Mouse (Mus musculus): ENCODE measurements around the gene Tbcd. TPM values are rescaled to one million over a fixed set of nuclear protein-coding genes. Genes with fewer than 3 reads are reported as not detected.

The Tbcd gene
- polyA plus RNA-seq, 1 experiment from 2014 or later, result 21.0 TPM

DNA sequence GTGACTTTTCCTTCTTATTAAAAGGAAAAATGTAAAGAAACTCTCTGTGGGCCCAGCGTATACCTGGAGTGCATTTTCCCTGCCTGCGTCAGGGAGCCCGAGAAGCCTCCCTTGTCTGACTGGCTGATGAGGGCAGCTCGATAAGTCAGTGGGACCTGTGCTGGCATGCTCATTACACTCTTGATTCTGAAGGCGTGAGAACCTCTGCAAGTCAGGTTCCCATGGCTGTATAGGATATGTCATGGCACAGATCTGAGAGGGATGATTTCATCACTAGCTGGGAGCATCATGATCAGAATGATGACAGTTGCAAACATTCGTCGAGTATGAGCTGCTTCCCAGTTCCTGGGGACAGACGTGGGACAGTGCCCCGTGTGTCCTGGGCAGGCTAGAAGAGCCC, 64.2 kb downstream of the Tbcd start:
- H3K4me2 ChIP-seq, result no peak overlapping the region
- H3K36me3 ChIP-seq, result no peaks in the 10 kb centered on the region
- no peaks in the 10 kb centered on the region for H3K27me3 ChIP-seq (replicated peaks)
- no peak for ATAC-seq (ENCODE audit: extremely low read depth, insufficient number of reproducible peaks, low FRiP score, low TSS enrichment)
- peaks cover 18% of the 10 kb centered on the region for H3K4me1 ChIP-seq
- H3K27ac ChIP-seq (replicated peaks), result no peak overlapping the region
- no peak overlapping the region for H3K9ac ChIP-seq
- no peak overlapping the region for H3K4me3 ChIP-seq
- H3K9me3 ChIP-seq, result no peaks in the 10 kb centered on the region
- WGBS, result 86% methylated on average over 9 of the region's 9 CpGs

DNA sequence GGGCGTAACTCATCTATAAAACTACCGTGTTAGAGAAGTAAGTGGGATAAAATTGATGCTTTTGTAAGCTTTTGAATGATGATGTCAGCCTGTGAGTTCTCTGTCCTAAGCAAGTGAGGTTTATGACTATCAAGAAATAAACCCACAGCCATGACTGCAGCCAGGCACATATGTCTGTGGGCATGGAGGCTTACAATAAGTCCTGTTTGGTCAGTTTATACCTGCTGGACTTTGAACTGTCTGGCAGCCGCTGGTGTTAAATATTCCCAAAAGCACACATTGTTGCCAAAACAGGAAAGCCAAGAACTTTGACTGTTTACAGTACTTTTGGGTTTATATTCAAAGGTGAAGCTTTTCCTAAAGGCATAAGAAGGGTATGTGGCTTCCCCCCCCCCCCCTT, 65.2 kb downstream of the Tbcd start:
- no peak overlapping the region for H3K9ac ChIP-seq
- no peaks in the 10 kb centered on the region for H3K27me3 ChIP-seq (replicated peaks)
- H3K4me1 ChIP-seq, result peaks cover 18% of the 10 kb centered on the region
- no peak overlapping the region for H3K4me2 ChIP-seq
- no peaks in the 10 kb centered on the region for H3K36me3 ChIP-seq
- H3K9me3 ChIP-seq, result no peaks in the 10 kb centered on the region
- no peak overlapping the region for H3K27ac ChIP-seq (replicated peaks)
- WGBS, result 86% methylated on average over 3 of the region's 3 CpGs
- ATAC-seq (ENCODE audit: extremely low read depth, insufficient number of reproducible peaks, low FRiP score, low TSS enrichment), result no peak
- no peak overlapping the region for H3K4me3 ChIP-seq

DNA sequence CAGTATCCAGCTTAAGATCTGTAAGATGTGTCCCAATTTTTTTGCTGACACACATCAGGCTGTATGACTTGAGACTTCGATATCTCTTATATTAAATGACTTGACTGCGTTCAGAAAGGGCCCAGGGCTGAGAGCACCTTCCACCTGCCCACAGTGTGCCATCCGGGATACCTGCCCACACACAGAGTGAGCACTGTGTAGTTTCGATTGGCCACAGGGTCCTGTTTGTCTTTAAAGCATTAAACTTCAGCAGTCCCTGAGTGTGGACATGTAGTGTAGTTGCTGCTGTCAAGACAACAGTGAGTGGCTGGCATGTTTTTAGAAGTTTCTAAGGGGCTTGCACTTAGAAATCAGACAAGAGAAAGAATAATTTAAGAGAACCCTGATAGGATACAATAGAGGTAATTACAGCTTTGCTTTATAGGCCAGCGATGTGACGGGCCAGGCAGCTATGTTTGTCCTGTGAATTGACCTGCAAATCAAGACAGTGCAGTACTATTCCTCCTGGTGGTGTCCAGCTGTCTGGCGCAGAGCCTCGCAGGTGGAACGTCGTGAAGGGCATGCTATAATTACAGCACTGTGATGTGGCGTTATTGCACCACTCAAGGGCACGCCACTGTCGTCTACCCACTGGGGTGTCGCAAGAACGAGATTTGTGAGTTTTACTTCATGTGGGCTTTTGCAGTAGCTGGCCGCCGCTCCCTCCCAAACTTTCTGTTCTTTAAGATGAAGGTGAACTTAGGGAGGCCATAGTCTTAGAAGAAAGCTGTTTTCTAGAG, 66.1 kb downstream of the Tbcd start:
- 67% methylated on average over 17 of the region's 17 CpGs for WGBS
- Histone ChIP-seq H3K9ac (no peak overlapping the region), H3K9me3 (no peaks in the 10 kb centered on the region), H3K27ac (replicated peaks) (no peak overlapping the region), H3K4me2 (peak overlapping the region; percentile 4; the same call in 1 of the 2 replicates), H3K4me3 (no peak overlapping the region), H3K36me3 (no peaks in the 10 kb centered on the region), H3K27me3 (replicated peaks) (no peaks in the 10 kb centered on the region), H3K4me1 (peaks cover 18% of the 10 kb centered on the region)
- ATAC-seq (ENCODE audit: extremely low read depth, insufficient number of reproducible peaks, low FRiP score, low TSS enrichment), result no peak

DNA sequence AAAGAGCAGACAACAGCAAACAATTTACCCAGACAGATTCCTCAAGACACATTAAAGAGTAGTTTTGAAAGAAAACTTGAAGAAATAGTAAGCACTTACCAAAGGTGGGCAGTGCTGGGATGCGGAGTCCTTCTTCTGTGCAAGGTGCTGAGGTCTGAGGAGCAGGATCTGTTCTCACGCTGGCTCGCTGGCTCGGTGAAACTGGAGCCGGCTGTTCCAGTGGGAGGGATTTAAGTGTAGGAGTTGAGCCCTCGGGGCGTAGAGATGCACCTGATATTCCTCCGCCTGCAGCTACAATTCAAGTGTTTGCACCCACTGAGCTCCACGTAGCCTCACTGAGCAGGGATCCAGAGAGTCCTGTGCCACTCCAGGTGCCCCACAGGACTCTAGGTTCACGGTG, 67.4 kb downstream of the Tbcd start, which contains the start of gene Zfp750:
Zfp750 (minus strand) TSS at position 203 of the 400 bp plus-strand sequence.
- 46% methylated on average over 10 of the region's 10 CpGs for WGBS
- Histone ChIP-seq H3K4me3 (no peak within 1 kb of the TSS), H3K36me3 (no peaks in the 10 kb centered on the region), H3K27me3 (replicated peaks) (no peaks in the 10 kb centered on the region), H3K9me3 (no peaks in the 10 kb centered on the region), H3K9ac (no peak within 1 kb of the TSS), H3K27ac (replicated peaks) (no peak within 1 kb of the TSS), H3K4me1 (peaks cover 18% of the 10 kb centered on the region), H3K4me2 (peak within 1 kb of the TSS; percentile 4; the same call in 1 of the 2 replicates)
- ATAC-seq (ENCODE audit: extremely low read depth, insufficient number of reproducible peaks, low FRiP score, low TSS enrichment), result no peak

DNA sequence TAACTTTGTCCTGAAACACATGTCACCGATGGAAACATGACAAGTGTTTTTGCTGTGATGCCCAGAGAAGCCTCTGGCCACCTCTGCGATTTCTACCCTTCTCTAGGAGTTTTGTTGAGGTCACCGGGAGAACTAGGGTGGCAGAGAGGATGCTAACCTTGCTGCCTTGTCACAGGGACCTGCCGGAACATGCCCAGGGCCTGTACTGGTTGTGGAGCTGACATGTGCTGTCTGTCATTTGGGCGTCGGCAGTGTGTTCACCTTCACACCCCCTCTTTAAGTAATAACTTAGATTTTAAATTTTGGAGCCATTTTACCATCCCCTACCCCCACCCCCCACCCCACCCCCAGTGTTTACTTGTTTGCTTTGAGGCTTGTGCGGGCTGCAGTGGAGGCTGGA, 68.0 kb downstream of the Tbcd start:
- Histone ChIP-seq H3K36me3 (no peaks in the 10 kb centered on the region), H3K9me3 (no peaks in the 10 kb centered on the region), H3K27me3 (replicated peaks) (no peaks in the 10 kb centered on the region), H3K27ac (replicated peaks) (no peak overlapping the region), H3K4me1 (peaks cover 18% of the 10 kb centered on the region), H3K4me2 (no peak overlapping the region), H3K9ac (no peak overlapping the region), H3K4me3 (no peak overlapping the region)
- 76% methylated on average over 7 of the region's 7 CpGs for WGBS
- no peak for ATAC-seq (ENCODE audit: extremely low read depth, insufficient number of reproducible peaks, low FRiP score, low TSS enrichment)

DNA sequence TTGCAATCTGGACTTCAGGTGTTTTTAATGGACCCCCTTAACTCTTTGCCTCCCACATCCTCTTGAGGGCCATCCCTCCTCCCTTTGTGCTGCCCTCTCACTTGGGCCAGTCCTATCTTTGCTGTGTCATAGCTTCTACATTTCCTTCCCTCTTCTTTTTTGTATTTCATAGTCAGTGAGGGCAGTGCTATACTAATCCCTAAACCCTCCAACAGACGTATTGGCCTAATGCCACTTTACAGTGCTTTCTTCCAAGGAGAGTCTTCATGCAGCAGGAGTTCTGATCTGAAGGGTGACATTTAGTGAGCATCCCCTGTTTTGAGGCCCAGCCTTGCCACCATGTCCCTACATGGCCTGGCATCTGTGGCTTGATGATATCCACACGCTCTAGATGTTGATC, 69.0 kb downstream of the Tbcd start:
- H3K27ac ChIP-seq (replicated peaks), result no peak overlapping the region
- no peak overlapping the region for H3K4me2 ChIP-seq
- ATAC-seq (ENCODE audit: extremely low read depth, insufficient number of reproducible peaks, low FRiP score, low TSS enrichment), result no peak
- no peaks in the 10 kb centered on the region for H3K36me3 ChIP-seq
- H3K9me3 ChIP-seq, result no peaks in the 10 kb centered on the region
- 77% methylated on average over 2 of the region's 2 CpGs for WGBS
- H3K4me3 ChIP-seq, result no peak overlapping the region
- H3K27me3 ChIP-seq (replicated peaks), result no peaks in the 10 kb centered on the region
- H3K9ac ChIP-seq, result no peak overlapping the region
- H3K4me1 ChIP-seq, result peaks cover 18% of the 10 kb centered on the region

DNA sequence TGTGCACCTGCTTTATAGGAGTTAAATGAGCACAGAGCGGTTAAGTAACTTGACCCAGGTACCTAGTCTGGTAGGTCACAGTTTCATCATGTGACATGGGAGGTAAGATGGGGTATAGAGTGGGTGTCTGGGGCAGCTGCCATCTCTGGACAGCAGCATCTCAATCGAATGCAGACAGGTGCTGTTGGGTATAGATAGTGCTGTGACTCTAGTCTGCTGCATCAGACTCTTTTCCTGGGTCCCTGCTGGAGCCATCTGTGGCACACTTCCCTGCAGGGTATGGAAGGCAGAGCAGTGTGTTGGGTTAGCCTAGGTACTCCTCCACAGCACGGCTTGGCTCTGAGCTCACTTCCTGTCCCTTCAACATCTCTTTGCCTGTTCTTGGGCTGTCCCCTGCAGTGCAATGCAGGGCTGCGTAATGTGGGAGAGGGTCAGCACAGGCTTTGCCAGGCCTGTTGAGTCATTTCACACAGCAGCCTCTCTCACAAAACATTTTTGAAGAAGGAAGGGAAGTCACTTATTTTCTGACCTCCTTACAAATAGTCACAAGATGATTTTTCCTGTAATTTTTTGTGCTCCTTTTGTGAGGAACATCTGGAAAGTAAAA, 70.5 kb downstream of the Tbcd start:
- WGBS, result 81% methylated on average over 4 of the region's 4 CpGs

DNA sequence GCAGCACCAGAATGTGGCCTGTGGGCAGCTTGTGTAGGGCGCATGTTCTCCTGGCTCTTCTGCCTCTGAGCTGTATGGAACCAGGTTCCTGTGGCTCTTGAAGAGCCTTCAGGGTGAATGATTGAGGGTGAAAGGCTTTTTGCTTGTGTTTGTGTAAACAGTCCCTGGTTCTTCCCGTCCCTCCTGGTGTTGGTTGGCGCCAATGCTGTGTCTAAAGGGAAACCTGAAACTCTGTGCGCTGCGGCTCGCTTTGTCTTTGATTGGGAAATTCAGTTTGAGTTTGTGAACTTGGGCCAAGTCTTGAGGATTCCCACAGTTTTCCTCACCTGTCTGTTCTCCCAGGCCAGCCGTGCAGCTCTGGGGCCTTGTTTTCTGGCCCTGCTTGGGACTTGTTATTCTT, 72.4 kb downstream of the Tbcd start:
- Histone ChIP-seq H3K9ac (no peak overlapping the region), H3K4me2 (no peak overlapping the region), H3K27ac (replicated peaks) (no peak overlapping the region), H3K27me3 (replicated peaks) (no peaks in the 10 kb centered on the region), H3K4me3 (no peak overlapping the region), H3K36me3 (no peaks in the 10 kb centered on the region), H3K4me1 (peaks cover 9% of the 10 kb centered on the region), H3K9me3 (no peaks in the 10 kb centered on the region)
- no peak for ATAC-seq (ENCODE audit: extremely low read depth, insufficient number of reproducible peaks, low FRiP score, low TSS enrichment)
- WGBS, result 91% methylated on average over 7 of the region's 7 CpGs

More for the DNA sequence above, 70.5 kb downstream of the Tbcd start:
- Histone ChIP-seq H3K4me2 (no peak overlapping the region), H3K36me3 (no peaks in the 10 kb centered on the region), H3K4me1 (peaks cover 18% of the 10 kb centered on the region), H3K9me3 (no peaks in the 10 kb centered on the region), H3K4me3 (no peak overlapping the region), H3K9ac (no peak overlapping the region), H3K27ac (replicated peaks) (no peak overlapping the region), H3K27me3 (replicated peaks) (no peaks in the 10 kb centered on the region)
- no peak for ATAC-seq (ENCODE audit: extremely low read depth, insufficient number of reproducible peaks, low FRiP score, low TSS enrichment)

DNA sequence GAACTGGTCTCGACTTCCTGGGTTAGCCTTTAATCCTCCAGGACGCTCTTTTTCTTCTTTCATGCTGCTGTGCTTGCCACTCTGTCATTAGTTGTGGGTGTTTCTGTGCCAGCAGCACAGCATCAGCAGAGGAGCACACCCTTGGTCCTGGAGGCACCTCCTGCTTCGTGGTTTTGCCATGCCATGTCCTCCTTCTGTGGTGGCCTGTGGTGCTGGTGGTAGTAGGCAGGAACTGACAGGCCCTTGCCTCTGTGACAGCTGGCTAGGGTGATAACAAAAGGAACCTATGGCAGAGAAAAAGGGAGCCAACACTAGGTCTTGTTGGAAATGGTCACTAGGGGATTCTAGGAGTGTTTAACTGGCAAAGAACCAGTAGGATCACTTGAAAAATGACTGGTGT, 78.0 kb downstream of the Tbcd start:
- no peaks in the 10 kb centered on the region for H3K27me3 ChIP-seq (replicated peaks)
- no peak overlapping the region for H3K4me2 ChIP-seq
- 88% methylated on average over 3 of the region's 3 CpGs for WGBS
- H3K27ac ChIP-seq (replicated peaks), result no peak overlapping the region
- H3K4me1 ChIP-seq, result no peaks in the 10 kb centered on the region
- H3K4me3 ChIP-seq, result no peak overlapping the region
- no peaks in the 10 kb centered on the region for H3K36me3 ChIP-seq
- H3K9ac ChIP-seq, result no peak overlapping the region
- H3K9me3 ChIP-seq, result no peaks in the 10 kb centered on the region
- ATAC-seq (ENCODE audit: extremely low read depth, insufficient number of reproducible peaks, low FRiP score, low TSS enrichment), result no peak

DNA sequence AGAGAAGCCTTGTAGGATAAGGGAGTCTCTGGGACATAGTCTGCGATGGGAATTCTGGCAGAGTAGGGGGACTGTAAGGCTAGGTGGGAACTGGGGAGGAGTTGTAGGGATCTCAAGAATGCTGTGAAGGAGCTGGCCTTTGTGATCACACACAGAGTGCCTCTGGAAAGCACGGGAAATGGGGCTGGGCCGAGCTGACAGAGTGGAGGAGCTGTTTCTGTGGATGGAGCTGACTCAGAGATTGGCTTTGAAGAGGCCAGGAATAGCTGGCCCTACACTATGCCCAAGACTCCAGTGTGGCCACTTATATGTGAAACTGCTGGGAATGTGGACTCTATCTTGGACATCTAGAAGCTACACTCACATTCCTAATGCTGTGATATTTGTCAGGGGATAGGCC, 84.8 kb downstream of the Tbcd start:
- WGBS, result 13% methylated on average over 3 of the region's 3 CpGs
- Histone ChIP-seq H3K9me3 (no peaks in the 10 kb centered on the region), H3K36me3 (peaks cover 7% of the 10 kb centered on the region; the same call in 1 of the 2 replicates), H3K27me3 (replicated peaks) (no peaks in the 10 kb centered on the region), H3K27ac (replicated peaks) (peak overlapping the region; percentile 36; the same call in 1 of the 2 replicates), H3K4me2 (no peak overlapping the region), H3K4me3 (no peak overlapping the region), H3K9ac (no peak overlapping the region), H3K4me1 (peaks cover 12% of the 10 kb centered on the region)
- no peak for ATAC-seq (ENCODE audit: extremely low read depth, insufficient number of reproducible peaks, low FRiP score, low TSS enrichment)

DNA sequence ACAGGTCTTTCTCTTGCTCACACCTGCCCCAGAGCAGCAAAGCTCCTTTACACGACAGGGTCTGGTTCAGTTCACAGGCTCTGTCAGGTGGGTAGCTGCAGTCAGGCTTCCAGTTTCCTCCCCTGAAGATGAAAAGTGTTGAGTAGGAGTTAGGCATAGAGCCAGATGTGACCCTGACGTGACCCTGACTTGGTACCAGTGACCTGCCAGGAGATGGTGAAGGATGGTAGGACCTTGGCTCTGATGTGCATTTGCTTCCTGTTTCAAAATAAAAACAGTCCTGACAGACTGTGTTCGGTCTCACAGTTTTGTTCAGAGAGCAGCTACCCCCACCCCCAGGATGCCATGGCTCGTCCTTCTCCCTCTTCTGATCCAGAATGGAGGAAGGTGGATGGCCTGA, 90.7 kb downstream of the Tbcd start:
- Histone ChIP-seq H3K4me2 (no peak overlapping the region), H3K9me3 (no peaks in the 10 kb centered on the region), H3K27me3 (replicated peaks) (no peaks in the 10 kb centered on the region), H3K4me3 (no peak overlapping the region), H3K27ac (replicated peaks) (no peak overlapping the region), H3K9ac (no peak overlapping the region), H3K36me3 (peaks cover 16% of the 10 kb centered on the region), H3K4me1 (peaks cover 18% of the 10 kb centered on the region)
- WGBS, result 80% methylated on average over 4 of the region's 4 CpGs
- ATAC-seq (ENCODE audit: extremely low read depth, insufficient number of reproducible peaks, low FRiP score, low TSS enrichment), result no peak

Data from heart, embryonic 13.5 days (tissue).